Mouse (Mus musculus): Measurements from ENCODE around the gene Pram1.

DNA sequence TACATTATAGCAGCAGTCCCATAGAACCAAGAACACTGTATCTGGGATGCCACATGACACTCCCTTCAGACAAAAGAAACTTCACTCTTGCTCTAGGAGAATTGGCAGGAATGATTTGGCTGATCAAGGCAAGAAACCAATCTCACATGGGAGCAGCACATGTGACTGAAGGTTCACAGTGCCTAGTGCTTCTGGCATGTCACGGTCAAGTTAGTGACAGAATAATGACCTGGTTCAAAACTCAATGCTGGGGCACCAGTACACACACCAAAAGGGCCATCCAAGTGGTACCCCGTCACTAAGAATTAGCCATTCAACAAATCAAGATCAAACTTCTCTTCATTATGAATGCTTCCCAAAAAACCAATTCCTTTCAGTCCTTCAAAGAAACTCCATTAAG, 38.2 kb downstream of the Pram1 start:
- TF ChIP-seq CTCF (IDR thresholded peaks at IDR 0.05; ENCODE audit: low read depth, low read length) (no peak), POLR2A (IDR thresholded peaks at IDR 0.05; ENCODE audit: borderline replicate concordance, low read depth, low read length) (no peak)

Measured in bone marrow macrophage, adult 2 months (primary cell).